Mouse (Mus musculus) embryonic facial prominence, embryonic 11.5 days (tissue): Measurements from ENCODE around the gene Cenph. TPM values are rescaled to one million over a fixed set of nuclear protein-coding genes. Genes with fewer than 3 reads are reported as not detected.
"Not testable (repeated sequence)": the region's sequence is repeated elsewhere in the genome, so short reads cannot be mapped to it uniquely, and the experiment has no call there.

Source experiments
- ATAC-seq: fragments of 200-750 bp; cut with Nextera tagmentation; replicated peaks from 2 replicates; pipeline ENCODE4 v1.8.0; 2017; ENCODE audit warnings: low read depth; ENCODE audit not compliant: insufficient number of reproducible peaks, low FRiP score, low TSS enrichment
- DNase-seq: peaks from one replicate; pipeline ENCODE4 v3.0.0-alpha.2; 2015; ENCODE audit warnings: low spot score
- H3K27ac ChIP-seq: fragments of 300-500 bp; sonication (generic); replicated peaks from 2 replicates; pipeline ENCODE4 v1.5.1; 2014; ENCODE audit warnings: mild to moderate bottlenecking, low read depth, low read length, control low read depth
- H3K27me3 ChIP-seq: fragments of 300-500 bp; sonication (generic); 2 replicates; pipeline ENCODE4 v1.6.1; 2014; ENCODE audit warnings: mild to moderate bottlenecking, low read length, moderate library complexity, mixed read lengths; ENCODE audit not compliant: control insufficient read depth, insufficient read depth
- H3K36me3 ChIP-seq: fragments of 300-500 bp; sonication (generic); replicated peaks from 2 replicates; pipeline ENCODE4 v1.6.1; 2014; ENCODE audit warnings: low read depth, mild to moderate bottlenecking, low read length, moderate library complexity, mixed read lengths; ENCODE audit not compliant: control insufficient read depth, insufficient read depth
- H3K4me1 ChIP-seq: fragments of 300-500 bp; sonication (generic); 2 replicates; pipeline ENCODE4 v1.6.1; 2014; ENCODE audit warnings: low read length, mixed read lengths; ENCODE audit not compliant: control insufficient read depth, insufficient read depth
- H3K4me2 ChIP-seq: fragments of 300-500 bp; sonication (generic); 2 replicates; pipeline ENCODE4 v1.6.1; 2014; ENCODE audit warnings: low read depth, mild to moderate bottlenecking, control low read depth, low read length, moderate library complexity
- H3K4me3 ChIP-seq: fragments of 300-500 bp; sonication (generic); 2 replicates; pipeline ENCODE4 v1.5.1; 2014; ENCODE audit warnings: low read depth, low read length, control low read depth
- H3K9ac ChIP-seq: fragments of 300-500 bp; sonication (generic); replicated peaks from 2 replicates; pipeline ENCODE4 v1.6.1; 2014; ENCODE audit warnings: mild to moderate bottlenecking, control low read depth, low read length
- H3K9me3 ChIP-seq: fragments of 300-500 bp; sonication (generic); replicated peaks from 2 replicates; pipeline ENCODE4 v1.6.1; 2016; ENCODE audit warnings: mild to moderate bottlenecking, low read length, inconsistent platforms, mixed read lengths; ENCODE audit not compliant: control insufficient read depth
- WGBS: fragments of 180-500 bp; shearing (Covaris S2); extraction: QIAGEN DNeasy Blood & Tissue Kit; methylation state at CpG from one replicate; pipeline ENCODE4 v1.1.7; 2014; 5-methylcytosine and 5-hydroxymethylcytosine counted together
- polyA plus RNA-seq: library from polyadenylated mRNA; unstranded; fragments of >200 nt; fragmentation: Nextera tagmentation; extraction: Ambion mirVana; gene quantifications from 2 replicates; pipeline ENCODE4 v1.2.1, GENCODE M21; 2014

Cenph gene
- polyA plus RNA-seq, 1 experiment from 2014 or later, result 74.2 TPM

DNA sequence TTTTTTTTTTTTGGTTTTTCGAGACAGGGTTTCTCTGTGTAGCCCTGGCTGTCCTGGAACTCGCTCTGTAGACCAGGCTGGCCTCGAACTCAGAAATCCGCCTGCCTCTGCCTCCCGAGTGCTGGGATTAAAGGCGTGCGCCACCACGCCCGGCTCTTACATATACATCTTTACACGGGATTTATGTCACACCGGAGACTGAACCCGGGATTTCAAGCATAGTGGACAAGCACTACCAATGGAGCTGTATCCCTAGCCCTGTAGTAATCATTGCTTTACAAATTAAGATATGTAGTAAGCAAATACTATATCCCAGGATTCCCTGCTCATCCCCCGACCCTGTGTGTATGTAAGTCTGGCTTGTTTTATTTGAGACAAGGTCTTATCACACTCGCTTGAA is 12.4 kb upstream of the Cenph start:
- H3K27me3 ChIP-seq, H3K9me3 ChIP-seq, H3K4me2 ChIP-seq, H3K27ac ChIP-seq, H3K9ac ChIP-seq, H3K4me1 ChIP-seq, H3K4me3 ChIP-seq, H3K36me3 ChIP-seq, DNase-seq, ATAC-seq: not testable (repeated sequence)
- WGBS, result 92% methylated on average over 11 of the region's 14 CpGs

DNA sequence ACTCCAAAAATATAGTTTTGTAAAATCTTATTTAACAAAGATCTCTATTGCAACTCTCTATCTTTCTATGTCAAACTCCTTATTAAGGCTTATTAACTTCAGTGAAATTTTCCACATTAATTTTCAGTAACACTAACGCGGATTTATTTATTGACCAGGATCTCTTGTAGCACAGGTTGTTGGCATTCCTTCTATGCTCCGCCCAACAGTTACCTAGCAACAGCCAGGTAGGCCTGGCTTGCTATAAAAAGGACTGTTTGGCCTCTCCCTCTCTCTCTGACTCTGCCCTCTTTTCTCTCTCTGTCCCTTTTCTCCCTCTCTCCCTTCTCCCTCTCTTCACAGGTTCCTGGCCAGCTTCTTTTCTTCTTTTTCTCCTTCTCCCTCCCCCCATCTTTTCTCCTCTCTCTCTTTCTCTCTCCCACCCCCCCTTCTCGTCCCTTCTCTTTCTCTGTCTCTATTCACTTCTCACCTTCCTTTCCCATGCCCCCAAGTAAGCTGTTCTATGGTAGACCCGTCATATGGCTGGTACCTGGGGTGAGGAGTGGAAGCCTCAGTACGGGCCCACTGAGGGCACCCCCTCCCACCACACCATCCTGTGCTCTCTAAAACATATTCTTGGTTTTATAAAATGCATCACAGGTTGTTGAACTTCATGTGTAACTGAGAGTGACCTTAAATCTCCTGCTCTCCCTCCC is 11.8 kb upstream of the Cenph start:
- Histone ChIP-seq H3K27me3 (no peaks in the 10 kb centered on the region), H3K9me3 (no peaks in the 10 kb centered on the region), H3K36me3 (no peaks in the 10 kb centered on the region), H3K4me3 (no peak overlapping the region), H3K9ac (no peak overlapping the region), H3K27ac (no peak overlapping the region), H3K4me2 (no peak overlapping the region), H3K4me1 (no peaks in the 10 kb centered on the region)
- 75% methylated on average over 6 of the region's 6 CpGs for WGBS
- no peak for ATAC-seq
- no peak for DNase-seq

DNA sequence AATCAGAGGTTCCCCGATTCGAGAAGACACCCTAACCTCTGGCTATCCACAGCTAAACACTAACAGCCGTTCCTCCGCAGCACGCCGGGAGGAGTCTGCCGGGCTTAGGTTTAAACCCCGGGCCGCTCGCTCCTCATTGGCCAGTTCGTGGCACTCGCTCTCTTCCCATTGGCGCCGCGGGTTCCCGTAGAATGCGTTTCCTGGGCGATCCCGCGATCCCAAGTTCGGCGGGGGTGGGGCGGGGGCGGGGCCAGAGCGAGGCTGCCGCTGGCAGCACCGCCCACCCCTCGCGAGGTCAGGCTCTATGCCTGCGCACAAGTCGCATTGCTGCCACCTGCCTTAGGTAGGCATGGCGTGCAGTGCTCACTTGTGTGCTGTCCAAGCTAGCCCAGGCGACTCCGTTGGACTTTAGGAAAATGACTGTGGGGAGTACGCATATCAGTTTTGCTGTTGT is 10.7 kb upstream of the Cenph start, which contains the start of gene Ccnb1:
TSS of gene Ccnb1 (minus strand) at position 157 of the 454 bp plus-strand sequence.
- H3K9ac ChIP-seq, result peak within 1 kb of the TSS; percentile 80
- H3K9me3 ChIP-seq, result no peaks in the 10 kb centered on the region
- H3K27ac ChIP-seq, result peak within 1 kb of the TSS; percentile 70; the same call in 1 of the 2 replicates
- H3K4me1 ChIP-seq, result no peaks in the 10 kb centered on the region
- WGBS, result under 1% methylated on average over 35 of the region's 35 CpGs
- peak within 1 kb of the TSS; percentile 52 for H3K4me2 ChIP-seq
- no peaks in the 10 kb centered on the region for H3K36me3 ChIP-seq
- ATAC-seq, result peak; percentile 99
- H3K27me3 ChIP-seq, result no peaks in the 10 kb centered on the region
- peak within 1 kb of the TSS; percentile 65 for H3K4me3 ChIP-seq
- peak; percentile 97 for DNase-seq

DNA sequence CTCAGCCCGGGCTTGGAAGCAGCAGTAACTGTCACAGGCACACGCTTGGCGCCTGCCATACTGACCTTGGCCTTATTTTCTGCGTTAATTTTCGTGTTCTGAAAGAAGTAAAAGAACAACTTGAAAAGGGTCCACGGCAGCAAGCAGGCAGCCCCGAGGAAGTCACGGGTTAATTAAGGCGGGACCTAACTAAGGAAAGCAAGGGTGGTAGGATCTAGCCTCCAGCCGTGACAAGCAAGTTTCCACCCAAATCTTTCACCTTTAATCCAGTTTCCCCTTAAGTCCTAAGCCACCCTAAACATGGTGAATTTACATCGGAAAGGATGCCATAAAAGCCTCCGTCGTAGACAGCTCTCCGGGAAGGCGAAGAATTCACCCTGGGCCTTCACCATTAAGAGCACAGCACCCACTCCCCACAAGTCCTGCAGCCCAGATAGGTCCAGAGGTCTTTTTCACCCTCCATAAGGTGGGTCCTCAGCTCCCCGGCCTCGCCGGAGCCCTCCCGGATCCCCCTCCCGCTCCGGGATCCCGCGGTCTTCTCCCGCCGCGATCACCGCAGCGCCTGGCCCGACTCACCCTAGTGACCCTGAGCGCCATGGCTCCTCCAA is 10.2 kb upstream of the Cenph start:
- Histone ChIP-seq H3K36me3 (no peaks in the 10 kb centered on the region), H3K9ac (peak overlapping the region; percentile 80), H3K9me3 (no peaks in the 10 kb centered on the region), H3K4me1 (no peaks in the 10 kb centered on the region), H3K27ac (peak overlapping the region; percentile 70; the same call in 1 of the 2 replicates), H3K4me3 (peak overlapping the region; percentile 65), H3K27me3 (no peaks in the 10 kb centered on the region), H3K4me2 (peak overlapping the region; percentile 34)
- DNase-seq, result peak; percentile 54
- under 1% methylated on average over 30 of the region's 30 CpGs for WGBS
- peak; percentile 55 for ATAC-seq

DNA sequence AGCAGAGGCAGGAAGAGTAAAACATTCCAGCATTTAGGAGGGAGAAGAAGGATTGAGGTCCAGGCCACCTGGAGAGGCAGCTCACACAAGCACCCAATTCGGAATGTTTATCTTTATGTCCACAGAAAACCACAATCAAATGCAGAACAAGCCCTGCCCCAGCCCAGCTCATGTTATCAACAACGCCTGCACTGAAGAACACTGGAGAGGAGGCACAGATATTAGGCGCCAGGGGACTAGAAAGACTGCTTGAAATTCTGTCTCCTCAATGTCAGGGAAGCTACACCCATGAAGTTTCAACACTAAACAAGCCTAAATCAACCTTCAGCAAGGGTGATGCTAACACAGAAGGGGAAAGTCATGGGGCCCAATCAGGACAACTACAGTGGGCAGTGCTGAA is 1.8 kb upstream of the Cenph start:
- DNase-seq (no peak), ATAC-seq (no peak)
- no peaks in the 10 kb centered on the region for H3K9me3 ChIP-seq
- H3K4me2 ChIP-seq, result no peak overlapping the region
- no peaks in the 10 kb centered on the region for H3K27me3 ChIP-seq
- no peaks in the 10 kb centered on the region for H3K4me1 ChIP-seq
- H3K27ac ChIP-seq, result no peak overlapping the region
- H3K4me3 ChIP-seq, result no peak overlapping the region
- no peaks in the 10 kb centered on the region for H3K36me3 ChIP-seq
- 84% methylated on average over 3 of the region's 3 CpGs for WGBS
- H3K9ac ChIP-seq, result no peak overlapping the region

DNA sequence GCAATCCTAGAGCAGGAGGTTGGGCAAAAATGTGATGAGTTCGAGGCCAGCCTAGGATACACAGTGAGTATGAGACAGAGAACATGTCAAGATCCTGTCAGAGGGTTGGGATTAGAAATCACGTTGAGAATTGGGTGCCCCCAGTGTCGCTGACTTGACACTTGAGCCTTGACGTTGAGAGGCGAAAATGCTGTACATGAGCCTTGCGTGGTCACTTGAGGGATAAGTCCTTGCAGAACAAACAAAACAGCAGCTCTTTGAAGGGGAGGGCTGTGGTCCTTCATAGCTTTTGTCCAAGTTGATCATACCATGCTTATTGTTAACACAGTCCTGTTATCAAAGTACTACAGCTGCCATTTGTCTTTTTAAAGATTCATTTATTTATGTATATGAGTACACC is 1.0 kb upstream of the Cenph start:
- ATAC-seq (no peak), DNase-seq (no peak)
- Histone ChIP-seq H3K27ac (no peak overlapping the region), H3K9ac (no peak overlapping the region), H3K4me1 (no peaks in the 10 kb centered on the region), H3K4me3 (no peak overlapping the region), H3K36me3 (no peaks in the 10 kb centered on the region), H3K9me3 (no peaks in the 10 kb centered on the region), H3K27me3 (no peaks in the 10 kb centered on the region), H3K4me2 (no peak overlapping the region; the same call in 1 of the 2 replicates)
- WGBS, result 58% methylated on average over 6 of the region's 6 CpGs

DNA sequence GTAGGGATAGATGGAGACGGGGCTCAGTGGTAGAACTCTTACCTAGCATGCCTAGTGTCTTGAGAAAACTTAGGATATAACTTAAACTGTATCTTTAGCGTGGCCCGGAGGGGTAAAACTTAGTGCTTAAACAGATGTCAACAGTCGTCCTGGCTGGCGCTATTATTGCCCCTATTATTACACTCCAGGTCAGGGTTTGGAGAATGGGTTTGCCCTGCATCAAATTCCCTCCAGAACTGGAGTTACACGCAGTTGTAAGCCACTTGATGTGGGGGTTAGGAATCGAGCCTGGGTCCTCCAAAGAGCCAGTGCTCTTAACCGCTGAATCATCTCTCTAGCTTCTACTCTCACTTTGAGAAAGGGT is 339 bp upstream of the Cenph start:
- Histone ChIP-seq H3K4me2 (peak overlapping the region; percentile 34), H3K4me3 (peak overlapping the region; percentile 89), H3K9ac (peak overlapping the region; percentile 85; the same call in 1 of the 2 replicates), H3K4me1 (no peaks in the 10 kb centered on the region), H3K9me3 (no peaks in the 10 kb centered on the region), H3K27me3 (no peaks in the 10 kb centered on the region), H3K36me3 (peaks cover 2% of the 10 kb centered on the region; the same call in 1 of the 2 replicates), H3K27ac (no peak overlapping the region)
- ATAC-seq (peak; percentile 4; the same call in 1 of the 2 replicates), DNase-seq (no peak)
- 18% methylated on average over 8 of the region's 8 CpGs for WGBS

DNA sequence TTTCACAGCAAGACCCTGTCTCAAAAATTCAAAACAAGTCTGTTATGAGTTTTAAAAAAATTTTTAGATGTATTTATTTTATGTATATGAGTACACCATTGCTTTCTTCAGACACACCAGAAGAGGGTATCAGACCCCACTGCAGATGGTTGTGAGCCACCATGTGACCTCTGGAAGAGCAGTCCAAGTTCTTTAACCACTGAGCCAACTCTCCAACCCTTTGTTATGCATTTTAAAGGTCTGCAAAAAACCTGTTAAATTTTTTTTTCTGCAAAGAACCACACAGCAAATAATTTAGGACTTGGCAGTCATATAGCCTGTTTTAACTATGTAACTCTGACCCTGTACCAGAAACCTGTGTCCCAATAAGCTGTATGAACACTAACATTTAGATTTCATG is 995 bp downstream of the Cenph start:
- ATAC-seq (no peak), DNase-seq (no peak)
- Histone ChIP-seq H3K27me3 (no peaks in the 10 kb centered on the region), H3K4me1 (no peaks in the 10 kb centered on the region), H3K4me3 (peak overlapping the region; percentile 89), H3K27ac (no peak overlapping the region), H3K9ac (peak overlapping the region; percentile 85), H3K9me3 (no peaks in the 10 kb centered on the region), H3K4me2 (peak overlapping the region; percentile 80), H3K36me3 (peaks cover 6% of the 10 kb centered on the region; the same call in 1 of the 2 replicates)
